Mouse (Mus musculus): ENCODE results near the gene Ddo. TPM values are rescaled to one million over a fixed set of nuclear protein-coding genes. Genes with fewer than 3 reads are reported as not detected.

The Ddo gene
- total and polyA plus RNA-seq, 3 experiments = 0.16 TPM; not detected in 2

DNA sequence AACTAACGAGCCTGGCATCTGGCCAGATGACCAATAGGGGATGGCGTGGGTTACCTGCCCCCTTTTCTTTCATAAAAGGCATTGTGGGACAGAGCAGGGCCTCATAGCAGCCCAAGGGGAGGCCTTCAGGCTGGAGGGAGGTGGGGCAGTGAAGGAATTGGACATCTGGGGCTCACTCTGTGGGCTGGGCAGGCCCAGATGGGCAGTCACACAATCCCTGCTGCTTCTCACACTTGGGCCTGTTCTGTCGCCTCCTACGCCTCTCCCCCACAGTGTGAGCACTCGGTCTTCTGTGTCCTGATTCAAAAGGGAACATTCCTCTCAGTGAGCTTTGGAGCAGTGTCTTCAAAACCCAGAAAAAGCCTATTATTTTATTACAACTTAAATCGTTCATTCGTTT, 8.5 kb downstream of the Ddo start:
- Histone ChIP-seq H3K9me3 (replicated peaks) (no peaks in the 10 kb centered on the region), H3K27me3 (ENCODE audit: insufficient read depth, low read length) (peaks cover 7% of the 10 kb centered on the region; the same call in 1 of the 2 replicates), H3K36me3 (replicated peaks) (no peaks in the 10 kb centered on the region), H3K4me1 (ENCODE audit: insufficient read depth, low read depth, low read length) (no peaks in the 10 kb centered on the region), H3K4me3 (ENCODE audit: low read depth, low read length) (no peak overlapping the region)
- ATAC-seq (ENCODE audit: extremely low read depth, insufficient number of reproducible peaks, low FRiP score, poor library complexity, severe bottlenecking) = no peak
- DNase-seq (ENCODE audit: low spot score) = no peak
- no peak for TF ChIP-seq CTCF (IDR thresholded peaks at IDR 0.05; ENCODE audit: low read depth, low read length)
- TF ChIP-seq TAL1 (conservative IDR thresholded peaks at IDR 0.05; ENCODE audit: low read depth, low read length) = no peak
- TF ChIP-seq GATA2 (IDR thresholded peaks at IDR 0.05; ENCODE audit: borderline replicate concordance, low read depth, low read length) = no peak
- TF ChIP-seq POLR2AphosphoS5 (IDR thresholded peaks at IDR 0.05; ENCODE audit: insufficient replicate concordance, low read depth, low read length) = no peak
- no peak for TF ChIP-seq GATA1 (IDR thresholded peaks at IDR 0.05; ENCODE audit: borderline replicate concordance, low read length)

DNA sequence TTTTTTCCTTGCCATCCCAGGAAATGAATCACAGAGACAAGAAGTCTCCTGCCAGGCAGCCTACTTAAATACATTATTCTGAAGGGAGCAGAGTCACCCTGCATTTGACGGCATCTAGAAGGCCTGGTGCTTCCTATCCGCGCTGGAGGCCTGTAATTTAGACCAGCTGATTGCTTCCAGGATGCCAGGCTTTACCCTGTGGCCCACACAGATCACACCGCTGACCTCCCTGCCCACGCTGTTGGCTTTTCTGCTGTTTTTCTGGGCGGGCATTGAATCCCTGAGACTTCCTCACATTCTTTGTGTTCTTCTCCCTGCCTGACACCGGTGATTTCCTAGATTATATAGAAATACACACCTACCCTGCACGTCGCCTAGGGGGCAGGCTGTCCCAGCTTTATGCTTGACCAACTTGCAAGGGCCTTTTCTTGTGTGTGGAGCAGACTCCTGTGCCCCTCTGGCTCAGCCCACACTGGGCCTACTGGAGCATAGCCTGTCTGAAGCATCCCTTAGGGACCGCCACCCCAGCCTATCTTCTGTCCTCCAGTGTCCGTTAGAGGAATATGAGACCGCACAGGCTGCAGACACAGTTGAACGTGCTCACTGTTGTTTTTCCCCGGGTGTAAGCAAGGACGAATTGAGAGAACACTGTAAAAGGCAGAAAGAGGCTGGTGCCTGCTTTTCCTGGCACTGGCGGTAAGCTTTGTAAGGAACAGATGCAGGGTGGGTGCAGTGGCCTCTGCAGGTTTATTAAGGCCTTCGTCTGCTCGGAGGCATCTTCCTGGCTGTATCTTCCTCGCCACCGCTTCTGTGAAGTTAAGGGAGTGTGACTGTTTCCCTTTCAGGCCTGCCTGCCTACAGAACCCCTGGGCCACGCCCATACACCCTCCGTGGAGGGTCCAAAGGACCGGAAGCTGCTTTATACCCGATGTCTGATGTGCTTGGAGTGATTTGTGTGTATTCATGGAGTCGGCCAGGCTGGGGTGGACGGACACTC, 9.3 kb downstream of the Ddo start:
- Histone ChIP-seq H3K4me1 (ENCODE audit: insufficient read depth, low read depth, low read length) (no peaks in the 10 kb centered on the region), H3K9me3 (replicated peaks) (no peaks in the 10 kb centered on the region), H3K4me3 (ENCODE audit: low read depth, low read length) (no peak overlapping the region), H3K36me3 (replicated peaks) (no peaks in the 10 kb centered on the region), H3K27me3 (ENCODE audit: insufficient read depth, low read length) (peaks cover 7% of the 10 kb centered on the region; the same call in 1 of the 2 replicates)
- TF ChIP-seq GATA1 (IDR thresholded peaks at IDR 0.05; ENCODE audit: borderline replicate concordance, low read length) = no peak
- no peak for DNase-seq (ENCODE audit: low spot score)
- ATAC-seq (ENCODE audit: extremely low read depth, insufficient number of reproducible peaks, low FRiP score, poor library complexity, severe bottlenecking) = no peak

DNA sequence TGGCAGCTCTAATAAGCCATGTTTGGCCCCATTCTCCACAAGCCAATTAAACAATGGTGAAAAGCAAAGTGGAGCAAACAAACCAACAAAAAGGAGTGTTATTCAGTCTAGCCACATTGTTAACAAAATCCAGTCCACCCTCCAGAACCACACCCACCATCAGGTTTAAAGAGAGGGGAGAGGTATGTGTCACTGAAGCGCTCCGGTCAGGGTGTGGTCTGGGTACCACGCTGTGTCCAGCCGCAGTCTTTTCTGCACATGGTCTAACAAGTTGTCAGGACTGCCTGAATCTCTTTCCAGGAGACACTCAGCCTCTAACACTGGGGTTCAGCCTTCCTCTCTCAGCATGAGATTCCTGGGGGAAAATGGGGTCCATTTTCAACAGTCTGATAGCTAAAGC, 10.6 kb downstream of the Ddo start:
- no peak for DNase-seq (ENCODE audit: low spot score)
- TF ChIP-seq TAL1 (conservative IDR thresholded peaks at IDR 0.05; ENCODE audit: low read depth, low read length) (no peak), CTCF (IDR thresholded peaks at IDR 0.05; ENCODE audit: low read depth, low read length) (no peak), GATA2 (IDR thresholded peaks at IDR 0.05; ENCODE audit: borderline replicate concordance, low read depth, low read length) (no peak), GATA1 (IDR thresholded peaks at IDR 0.05; ENCODE audit: borderline replicate concordance, low read length) (no peak), POLR2AphosphoS5 (IDR thresholded peaks at IDR 0.05; ENCODE audit: insufficient replicate concordance, low read depth, low read length) (no peak)

DNA sequence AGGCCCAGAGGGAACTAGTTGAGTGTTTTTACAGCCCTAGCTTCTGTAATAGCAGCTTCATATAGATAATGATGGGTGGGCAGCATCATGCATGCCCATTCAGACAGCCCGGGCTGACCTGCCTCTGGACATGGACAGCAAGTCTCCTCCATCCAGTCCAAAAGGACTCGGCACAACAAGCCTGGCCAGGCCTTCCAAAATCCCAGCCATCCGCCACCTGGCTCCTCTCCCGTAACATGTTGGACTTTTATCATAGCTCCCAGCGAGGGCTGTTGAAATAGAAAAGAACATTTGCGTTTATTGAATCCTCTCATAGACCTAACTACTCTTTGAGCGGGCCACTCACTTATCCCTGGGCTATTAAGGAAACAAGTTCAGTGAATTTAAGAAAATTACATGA, 12.1 kb downstream of the Ddo start:
- no peaks in the 10 kb centered on the region; the same call in 1 of the 2 replicates for H3K9me3 ChIP-seq (replicated peaks)
- no peak for TF ChIP-seq CTCF (IDR thresholded peaks at IDR 0.05; ENCODE audit: low read depth, low read length)
- TF ChIP-seq GATA1 (IDR thresholded peaks at IDR 0.05; ENCODE audit: borderline replicate concordance, low read length) = no peak
- no peak for TF ChIP-seq POLR2AphosphoS5 (IDR thresholded peaks at IDR 0.05; ENCODE audit: insufficient replicate concordance, low read depth, low read length)
- TF ChIP-seq GATA2 (IDR thresholded peaks at IDR 0.05; ENCODE audit: borderline replicate concordance, low read depth, low read length) = no peak
- TF ChIP-seq TAL1 (conservative IDR thresholded peaks at IDR 0.05; ENCODE audit: low read depth, low read length) = no peak
- ATAC-seq (ENCODE audit: extremely low read depth, insufficient number of reproducible peaks, low FRiP score, poor library complexity, severe bottlenecking) (no peak), DNase-seq (ENCODE audit: low spot score) (no peak)
- no peaks in the 10 kb centered on the region for H3K4me1 ChIP-seq (ENCODE audit: insufficient read depth, low read depth, low read length)
- peaks cover 7% of the 10 kb centered on the region; the same call in 1 of the 2 replicates for H3K27me3 ChIP-seq (ENCODE audit: insufficient read depth, low read length)
- no peak overlapping the region for H3K4me3 ChIP-seq (ENCODE audit: low read depth, low read length)
- H3K36me3 ChIP-seq (replicated peaks) = no peaks in the 10 kb centered on the region

More for the DNA sequence above, 10.6 kb downstream of the Ddo start:
- no peaks in the 10 kb centered on the region for H3K4me1 ChIP-seq (ENCODE audit: insufficient read depth, low read depth, low read length)
- H3K27me3 ChIP-seq (ENCODE audit: insufficient read depth, low read length) = peaks cover 7% of the 10 kb centered on the region; the same call in 1 of the 2 replicates
- no peak for ATAC-seq (ENCODE audit: extremely low read depth, insufficient number of reproducible peaks, low FRiP score, poor library complexity, severe bottlenecking)
- H3K36me3 ChIP-seq (replicated peaks) = no peaks in the 10 kb centered on the region
- no peak overlapping the region for H3K4me3 ChIP-seq (ENCODE audit: low read depth, low read length)
- H3K9me3 ChIP-seq (replicated peaks) = no peaks in the 10 kb centered on the region

DNA sequence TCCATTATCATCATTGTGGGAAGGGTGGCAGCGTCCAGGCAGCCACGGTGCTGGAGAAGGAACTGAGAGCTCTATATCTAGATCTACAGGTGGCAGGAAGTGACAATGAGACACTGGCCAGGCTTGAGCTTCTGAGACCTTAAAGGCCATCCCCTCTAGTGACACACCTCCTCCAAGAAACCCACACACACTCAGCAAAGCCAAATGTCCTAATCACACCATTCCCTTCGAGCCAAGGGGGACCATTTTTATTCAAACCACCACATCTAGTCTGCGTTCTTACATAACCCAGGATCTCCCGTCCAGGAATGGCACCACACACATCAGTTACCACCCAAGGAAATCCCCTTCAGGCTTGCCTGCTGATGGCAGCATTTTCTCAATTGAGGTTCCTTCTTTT, 13.3 kb downstream of the Ddo start:
- H3K4me1 ChIP-seq (ENCODE audit: insufficient read depth, low read depth, low read length) = no peaks in the 10 kb centered on the region
- no peak for DNase-seq (ENCODE audit: low spot score)

DNA sequence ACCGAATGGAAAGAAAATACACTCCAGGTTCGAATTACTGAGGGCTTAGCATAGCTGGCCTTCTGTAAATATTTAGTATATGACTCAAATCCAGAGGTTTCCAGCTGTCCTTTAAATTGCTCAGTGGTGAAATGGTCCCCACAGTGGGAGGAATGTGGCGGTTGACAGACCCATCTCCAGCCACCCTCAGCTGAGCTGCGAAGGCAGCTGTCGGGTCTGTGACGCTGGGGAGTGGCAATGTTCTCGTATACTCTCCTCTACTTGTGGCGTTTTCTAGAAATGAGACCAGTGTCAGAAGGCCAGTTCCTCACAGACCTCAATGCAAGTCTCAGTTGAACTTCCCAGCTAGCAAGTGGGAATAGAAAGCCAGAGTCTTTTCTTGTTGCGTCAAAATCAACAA, 14.6 kb downstream of the Ddo start:
- Histone ChIP-seq H3K27me3 (ENCODE audit: insufficient read depth, low read length) (peaks cover 2% of the 10 kb centered on the region; the same call in 1 of the 2 replicates), H3K36me3 (replicated peaks) (no peaks in the 10 kb centered on the region), H3K9me3 (replicated peaks) (no peaks in the 10 kb centered on the region; the same call in 1 of the 2 replicates), H3K4me3 (ENCODE audit: low read depth, low read length) (no peak overlapping the region), H3K4me1 (ENCODE audit: insufficient read depth, low read depth, low read length) (no peaks in the 10 kb centered on the region)
- TF ChIP-seq TAL1 (conservative IDR thresholded peaks at IDR 0.05; ENCODE audit: low read depth, low read length) = no peak
- TF ChIP-seq GATA2 (IDR thresholded peaks at IDR 0.05; ENCODE audit: borderline replicate concordance, low read depth, low read length) = no peak
- TF ChIP-seq GATA1 (IDR thresholded peaks at IDR 0.05; ENCODE audit: borderline replicate concordance, low read length) = no peak
- TF ChIP-seq CTCF (IDR thresholded peaks at IDR 0.05; ENCODE audit: low read depth, low read length) = no peak
- no peak for TF ChIP-seq POLR2AphosphoS5 (IDR thresholded peaks at IDR 0.05; ENCODE audit: insufficient replicate concordance, low read depth, low read length)
- DNase-seq (ENCODE audit: low spot score) (no peak), ATAC-seq (ENCODE audit: extremely low read depth, insufficient number of reproducible peaks, low FRiP score, poor library complexity, severe bottlenecking) (no peak)

More for the DNA sequence above, 13.3 kb downstream of the Ddo start:
- no peaks in the 10 kb centered on the region; the same call in 1 of the 2 replicates for H3K9me3 ChIP-seq (replicated peaks)
- ATAC-seq (ENCODE audit: extremely low read depth, insufficient number of reproducible peaks, low FRiP score, poor library complexity, severe bottlenecking) = no peak
- TF ChIP-seq GATA1 (IDR thresholded peaks at IDR 0.05; ENCODE audit: borderline replicate concordance, low read length) = no peak
- no peak for TF ChIP-seq POLR2AphosphoS5 (IDR thresholded peaks at IDR 0.05; ENCODE audit: insufficient replicate concordance, low read depth, low read length)
- no peak for TF ChIP-seq GATA2 (IDR thresholded peaks at IDR 0.05; ENCODE audit: borderline replicate concordance, low read depth, low read length)
- no peak for TF ChIP-seq TAL1 (conservative IDR thresholded peaks at IDR 0.05; ENCODE audit: low read depth, low read length)
- no peak for TF ChIP-seq CTCF (IDR thresholded peaks at IDR 0.05; ENCODE audit: low read depth, low read length)
- H3K4me3 ChIP-seq (ENCODE audit: low read depth, low read length) = no peak overlapping the region
- no peaks in the 10 kb centered on the region for H3K36me3 ChIP-seq (replicated peaks)
- H3K27me3 ChIP-seq (ENCODE audit: insufficient read depth, low read length) = peaks cover 7% of the 10 kb centered on the region; the same call in 1 of the 2 replicates

Measured in G1E (cell line).